Mouse (Mus musculus) layer of hippocampus, adult 9-11 months (tissue): Measurements from ENCODE around the gene Tnfsfm13.
"Not testable (repeated sequence)": the region's sequence is repeated elsewhere in the genome, so short reads cannot be mapped to it uniquely, and the experiment has no call there.

ENCODE experiments used
- DNase-seq: peaks from one replicate; pipeline ENCODE4 v3.0.0; 2022

Tnfsfm13 gene

GRCm38 (mm10) chr11:69703814-69704612 lies 8.1 kb upstream of the Tnfsfm13 start:
- DNase-seq = no peak

- not testable (repeated sequence) for DNase-seq
These were observed 7.5 kb upstream of the Tnfsfm13 start for GRCm38 (mm10) chr11:69703381-69703780.

- not testable (repeated sequence) for DNase-seq
These were observed 7.0 kb upstream of the Tnfsfm13 start for GRCm38 (mm10) chr11:69702886-69703285.

- DNase-seq = no peak
These were observed 3.7 kb upstream of the Tnfsfm13 start for GRCm38 (mm10) chr11:69699595-69699994.

GRCm38 (mm10) chr11:69698574-69698973 lies 2.7 kb upstream of the Tnfsfm13 start:
- DNase-seq = no peak

- DNase-seq = no peak
These were observed 1.5 kb upstream of the Tnfsfm13 start for GRCm38 (mm10) chr11:69697396-69697795.

GRCm38 (mm10) chr11:69695046-69695360 lies 895 bp downstream of the Tnfsfm13 start:
- no peak for DNase-seq

- no peak for DNase-seq
These were observed 2.4 kb downstream of the Tnfsfm13 start for GRCm38 (mm10) chr11:69693421-69693965.

- no peak for DNase-seq
These were observed 3.0 kb downstream of the Tnfsfm13 start for GRCm38 (mm10) chr11:69692863-69693262.

GRCm38 (mm10) chr11:69692196-69692811 lies 3.6 kb downstream of the Tnfsfm13 start:
- no peak for DNase-seq

- no peak for DNase-seq
These were observed 6.0 kb downstream of the Tnfsfm13 start for GRCm38 (mm10) chr11:69689891-69690290.

- DNase-seq = no peak
These were observed 8.8 kb downstream of the Tnfsfm13 start for GRCm38 (mm10) chr11:69687061-69687460.

GRCm38 (mm10) chr11:69686377-69686776 lies 9.5 kb downstream of the Tnfsfm13 start:
- no peak for DNase-seq

GRCm38 (mm10) chr11:69685526-69686148 lies 10.3 kb downstream of the Tnfsfm13 start, which contains the start of gene Tnfsf13:
Gene Tnfsf13 (minus strand): TSS chr11:69685784.
- peak; percentile 80 for DNase-seq

GRCm38 (mm10) chr11:69684936-69685335 lies 11.0 kb downstream of the Tnfsfm13 start:
- no peak for DNase-seq

GRCm38 (mm10) chr11:69684128-69684745 lies 11.7 kb downstream of the Tnfsfm13 start:
- DNase-seq = no peak

- no peak for DNase-seq
These were observed 12.3 kb downstream of the Tnfsfm13 start for GRCm38 (mm10) chr11:69683576-69683975.

GRCm38 (mm10) chr11:69682840-69683533 lies 12.9 kb downstream of the Tnfsfm13 start:
- DNase-seq = peak; percentile 82

- no peak for DNase-seq
These were observed 13.6 kb downstream of the Tnfsfm13 start for GRCm38 (mm10) chr11:69682209-69682839.

- peak; percentile 97 for DNase-seq
These were observed 14.3 kb downstream of the Tnfsfm13 start, which contains the start of gene Senp3 for GRCm38 (mm10) chr11:69681314-69682208. Gene Senp3 (minus strand): TSS chr11:69682084.
